Mouse (Mus musculus) neural tube, embryonic 12.5 days (tissue): ENCODE data around the gene Gm28372. TPM values are rescaled to one million over a fixed set of nuclear protein-coding genes. Genes with fewer than 3 reads are reported as not detected.
A peak's percentile ranks its signal among the peaks of the same experiment; 100 is the strongest.
"Not testable (repeated sequence)": the region's sequence is repeated elsewhere in the genome, so short reads cannot be mapped to it uniquely, and the experiment has no call there.

Experiments used
- ATAC-seq: fragments of 200-750 bp; cut with Nextera tagmentation; 2 replicates; pipeline ENCODE4 v1.8.0; 2017; ENCODE audit warnings: low read depth, mild to moderate bottlenecking, moderate TSS enrichment, moderate library complexity; ENCODE audit not compliant: low FRiP score
- H3K27ac ChIP-seq: fragments of 300-500 bp; sonication (generic); 2 replicates; pipeline ENCODE4 v1.5.1; 2016
- H3K27me3 ChIP-seq: fragments of 300-500 bp; sonication (generic); replicated peaks from 2 replicates; pipeline ENCODE4 v1.6.1; 2016; ENCODE audit warnings: mild to moderate bottlenecking
- H3K36me3 ChIP-seq: fragments of 300-500 bp; sonication (generic); 2 replicates; pipeline ENCODE4 v1.6.1; 2016; ENCODE audit warnings: mild to moderate bottlenecking
- H3K4me1 ChIP-seq: fragments of 300-500 bp; sonication (generic); 2 replicates; pipeline ENCODE4 v1.6.1; 2016
- H3K4me2 ChIP-seq: fragments of 300-500 bp; sonication (generic); replicated peaks from 2 replicates; pipeline ENCODE4 v1.6.1; 2016; ENCODE audit warnings: mild to moderate bottlenecking
- H3K4me3 ChIP-seq: fragments of 300-500 bp; sonication (generic); 2 replicates; pipeline ENCODE4 v1.5.1; 2016
- H3K9ac ChIP-seq: fragments of 300-500 bp; sonication (generic); 2 replicates; pipeline ENCODE4 v1.6.1; 2016; ENCODE audit warnings: mild to moderate bottlenecking
- H3K9me3 ChIP-seq: fragments of 300-500 bp; sonication (generic); 2 replicates; pipeline ENCODE4 v1.6.1; 2016; ENCODE audit warnings: mild to moderate bottlenecking
- WGBS: fragments of 180-500 bp; shearing (Covaris S2); methylation state at CpG from one replicate; pipeline ENCODE4 v1.1.7; 2016; 5-methylcytosine and 5-hydroxymethylcytosine counted together
- polyA plus RNA-seq: library from polyadenylated mRNA; unstranded; fragments of >200 nt; fragmentation: Nextera tagmentation; extraction: Ambion mirVana; gene quantifications from 2 replicates; pipeline ENCODE4 v1.2.1, GENCODE M21; 2016

Gm28372 gene
- 0.10 and 0.13 TPM in 2 replicates for polyA plus RNA-seq

- H3K36me3 ChIP-seq = no peaks in the 10 kb centered on the region
- H3K4me2 ChIP-seq = no peak within 1 kb of the TSS
- 93% methylated on average over 1 of the region's 1 CpGs for WGBS
- no peak within 1 kb of the TSS for H3K4me3 ChIP-seq
- H3K4me1 ChIP-seq = no peaks in the 10 kb centered on the region
- ATAC-seq = no peak
- H3K9ac ChIP-seq = no peak within 1 kb of the TSS
- no peaks in the 10 kb centered on the region for H3K9me3 ChIP-seq
- no peaks in the 10 kb centered on the region for H3K27me3 ChIP-seq
- no peak within 1 kb of the TSS for H3K27ac ChIP-seq
Measured at GRCm38 (mm10) chr2:130404939-130405338, at the start of gene Gm28372, which contains the start of gene 1700020A23Rik. Gm28372 (plus strand) TSS chr2:130405239. 1700020A23Rik (plus strand) TSS chr2:130405259.

DNA sequence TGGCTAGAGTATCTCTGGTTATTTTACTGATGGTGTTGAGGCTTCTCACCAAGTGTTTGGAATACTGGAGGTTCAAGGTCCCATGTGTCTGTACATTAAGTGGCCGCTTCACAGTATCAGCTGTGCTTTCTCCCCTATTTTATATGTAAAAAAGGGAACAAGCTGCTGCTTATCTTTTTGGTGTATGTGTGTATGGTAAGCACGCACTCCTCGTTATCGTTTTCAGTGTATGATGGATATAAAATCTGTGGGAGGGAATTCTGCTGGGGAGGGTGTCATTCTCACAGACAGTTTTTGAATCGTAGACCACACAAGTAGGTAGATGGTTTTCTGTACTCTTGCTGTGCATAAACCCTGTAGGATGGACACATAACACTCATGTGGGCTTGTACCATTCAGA, 47.5 kb upstream of the Gm28372 start:
- no peak for ATAC-seq
- Histone ChIP-seq H3K27ac (no peak overlapping the region), H3K9ac (no peak overlapping the region), H3K4me3 (no peak overlapping the region), H3K36me3 (no peaks in the 10 kb centered on the region), H3K27me3 (peaks cover 38% of the 10 kb centered on the region), H3K4me2 (no peak overlapping the region), H3K9me3 (no peaks in the 10 kb centered on the region), H3K4me1 (peaks cover 10% of the 10 kb centered on the region; the same call in 1 of the 2 replicates)
- WGBS = 91% methylated on average over 5 of the region's 5 CpGs

DNA sequence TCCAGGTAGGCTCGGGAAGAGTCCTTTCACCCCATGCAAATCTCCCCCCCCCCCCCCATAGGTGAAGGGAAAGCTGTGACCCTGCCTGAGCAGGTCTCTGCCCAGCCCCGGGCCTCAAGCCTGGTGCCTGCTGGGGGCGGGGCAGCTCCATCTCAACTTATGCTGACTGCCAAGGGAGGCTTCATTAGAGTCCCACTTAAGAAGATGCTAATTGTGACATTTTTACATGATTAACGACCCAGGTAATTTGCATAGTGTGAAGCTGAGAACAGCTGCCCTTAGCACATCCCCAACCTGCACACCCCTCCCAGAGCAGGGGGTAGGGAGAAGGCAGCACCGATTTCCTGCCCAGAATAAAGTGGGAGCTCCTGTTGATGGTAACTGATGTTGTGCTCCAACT, 46.2 kb upstream of the Gm28372 start:
- Histone ChIP-seq H3K9me3 (no peaks in the 10 kb centered on the region), H3K4me2 (no peak overlapping the region), H3K4me1 (peaks cover 10% of the 10 kb centered on the region; the same call in 1 of the 2 replicates), H3K27me3 (peaks cover 51% of the 10 kb centered on the region), H3K27ac (no peak overlapping the region), H3K36me3 (no peaks in the 10 kb centered on the region), H3K4me3 (no peak overlapping the region), H3K9ac (no peak overlapping the region)
- ATAC-seq = no peak
- 23% methylated on average over 5 of the region's 5 CpGs for WGBS

- ATAC-seq = 0 out of 2 replicates have a peak, but pooled peaks have one; percentile 37
- Histone ChIP-seq H3K9ac (no peak overlapping the region), H3K4me1 (peaks cover 16% of the 10 kb centered on the region; the same call in 1 of the 2 replicates), H3K4me2 (no peak overlapping the region), H3K27ac (no peak overlapping the region), H3K36me3 (no peaks in the 10 kb centered on the region), H3K9me3 (no peaks in the 10 kb centered on the region), H3K4me3 (no peak overlapping the region), H3K27me3 (peaks cover 53% of the 10 kb centered on the region)
- 4% methylated on average over 14 of the region's 14 CpGs for WGBS
Measured at GRCm38 (mm10) chr2:130362511-130363026, 42.5 kb upstream of the Gm28372 start.

- no peaks in the 10 kb centered on the region for H3K9me3 ChIP-seq
- 9% methylated on average over 30 of the region's 30 CpGs for WGBS
- H3K4me1 ChIP-seq = peaks cover 16% of the 10 kb centered on the region; the same call in 1 of the 2 replicates
- H3K36me3 ChIP-seq = no peaks in the 10 kb centered on the region
- peak; percentile 25; the same call in 1 of the 2 replicates for ATAC-seq
- H3K4me2 ChIP-seq = peak overlapping the region; percentile 58
- no peak overlapping the region for H3K27ac ChIP-seq
- H3K9ac ChIP-seq = 0 out of 2 replicates have a peak overlapping the region, but pooled peaks have one; percentile 14
- H3K27me3 ChIP-seq = peaks cover 36% of the 10 kb centered on the region
- H3K4me3 ChIP-seq = peak overlapping the region; percentile 16; the same call in 1 of the 2 replicates
Measured at GRCm38 (mm10) chr2:130365211-130366094, 39.6 kb upstream of the Gm28372 start.

GRCm38 (mm10) chr2:130367386-130367785, 37.7 kb upstream of the Gm28372 start:
- Histone ChIP-seq H3K27me3 (peaks cover 17% of the 10 kb centered on the region), H3K9me3 (no peaks in the 10 kb centered on the region), H3K27ac (no peak overlapping the region), H3K4me3 (no peak overlapping the region), H3K4me1 (peaks cover 7% of the 10 kb centered on the region; the same call in 1 of the 2 replicates), H3K9ac (no peak overlapping the region), H3K4me2 (no peak overlapping the region), H3K36me3 (no peaks in the 10 kb centered on the region)
- ATAC-seq = no peak
- 72% methylated on average over 4 of the region's 4 CpGs for WGBS

GRCm38 (mm10) chr2:130373026-130373425, 32.0 kb upstream of the Gm28372 start:
- ATAC-seq, H3K4me1 ChIP-seq, H3K4me3 ChIP-seq, H3K4me2 ChIP-seq, H3K36me3 ChIP-seq, H3K9ac ChIP-seq, H3K27ac ChIP-seq, H3K9me3 ChIP-seq, H3K27me3 ChIP-seq: not testable (repeated sequence)
- 50% methylated on average over 1 of the region's 1 CpGs for WGBS

DNA sequence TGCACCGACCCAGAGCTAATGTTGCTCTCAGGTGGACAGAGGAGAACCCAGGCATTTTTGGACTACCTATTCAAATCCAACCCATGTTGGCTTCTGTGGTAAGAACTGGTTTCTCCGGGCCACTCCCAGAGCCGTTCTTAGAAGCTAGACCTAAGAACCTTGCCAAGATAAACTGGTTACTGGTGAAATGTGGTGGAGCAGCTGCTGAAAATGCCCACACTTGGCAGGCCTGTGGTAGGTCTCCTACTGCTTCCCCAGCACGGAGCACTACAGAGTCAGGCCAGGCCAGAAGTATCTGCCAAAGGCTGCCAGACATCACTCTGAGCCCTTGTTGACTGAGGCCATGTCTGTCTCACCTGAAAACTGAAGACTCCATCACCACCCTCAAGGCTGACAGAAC, 30.1 kb upstream of the Gm28372 start:
- Histone ChIP-seq H3K4me2 (no peak overlapping the region), H3K4me3 (no peak overlapping the region), H3K9ac (no peak overlapping the region), H3K27ac (no peak overlapping the region), H3K27me3 (no peaks in the 10 kb centered on the region), H3K36me3 (no peaks in the 10 kb centered on the region), H3K9me3 (no peaks in the 10 kb centered on the region), H3K4me1 (no peaks in the 10 kb centered on the region)
- WGBS = 85% methylated on average over 4 of the region's 4 CpGs
- ATAC-seq = no peak

DNA sequence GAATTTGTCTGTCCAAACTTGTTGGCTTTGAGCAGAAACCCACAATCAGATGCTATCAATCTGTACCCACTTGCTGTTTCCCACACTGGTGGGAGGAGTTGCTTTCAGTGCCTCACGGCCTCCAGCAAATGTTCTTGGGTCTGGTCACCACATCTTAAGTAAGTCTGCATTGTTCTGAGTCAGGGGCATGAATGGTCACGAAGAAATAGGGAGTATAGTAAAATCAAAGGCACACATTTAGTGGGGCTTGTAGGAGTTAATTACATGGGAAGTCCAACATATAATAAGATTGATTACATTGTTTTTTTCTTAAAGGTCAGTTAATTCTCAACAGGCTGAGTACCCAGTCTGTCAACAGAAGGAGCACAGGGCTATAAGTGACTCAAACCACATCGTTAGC, 21.8 kb upstream of the Gm28372 start:
- Histone ChIP-seq H3K9ac (no peak overlapping the region), H3K4me2 (no peak overlapping the region), H3K27me3 (no peaks in the 10 kb centered on the region), H3K9me3 (no peaks in the 10 kb centered on the region), H3K36me3 (no peaks in the 10 kb centered on the region), H3K4me1 (no peaks in the 10 kb centered on the region), H3K4me3 (no peak overlapping the region), H3K27ac (no peak overlapping the region)
- WGBS = 42% methylated on average over 3 of the region's 3 CpGs
- ATAC-seq = no peak

DNA sequence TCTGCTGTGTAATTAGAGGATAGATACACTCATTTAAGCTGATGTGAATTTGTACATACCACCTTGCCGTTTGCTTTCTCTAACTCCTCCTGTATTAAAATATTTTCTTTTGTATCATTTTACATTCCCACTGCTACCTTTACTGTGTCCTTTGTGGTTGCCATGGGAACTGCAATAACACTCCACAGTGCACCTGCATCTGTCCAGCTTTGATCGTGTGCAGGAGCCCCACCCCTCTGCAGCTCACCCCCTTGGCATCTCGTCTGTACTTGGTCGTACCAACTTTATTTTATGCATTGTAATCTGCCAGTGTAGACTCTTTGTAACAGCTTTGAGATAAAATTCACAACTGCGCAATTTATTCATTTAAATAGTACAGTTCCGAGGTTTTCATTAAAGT, 21.1 kb upstream of the Gm28372 start:
- no peak overlapping the region for H3K4me3 ChIP-seq
- H3K27ac ChIP-seq = no peak overlapping the region
- H3K4me2 ChIP-seq = no peak overlapping the region
- WGBS = 76% methylated on average over 6 of the region's 6 CpGs
- H3K4me1 ChIP-seq = no peaks in the 10 kb centered on the region
- H3K27me3 ChIP-seq = no peaks in the 10 kb centered on the region
- H3K9me3 ChIP-seq = no peaks in the 10 kb centered on the region
- ATAC-seq = no peak
- no peaks in the 10 kb centered on the region for H3K36me3 ChIP-seq
- H3K9ac ChIP-seq = no peak overlapping the region

DNA sequence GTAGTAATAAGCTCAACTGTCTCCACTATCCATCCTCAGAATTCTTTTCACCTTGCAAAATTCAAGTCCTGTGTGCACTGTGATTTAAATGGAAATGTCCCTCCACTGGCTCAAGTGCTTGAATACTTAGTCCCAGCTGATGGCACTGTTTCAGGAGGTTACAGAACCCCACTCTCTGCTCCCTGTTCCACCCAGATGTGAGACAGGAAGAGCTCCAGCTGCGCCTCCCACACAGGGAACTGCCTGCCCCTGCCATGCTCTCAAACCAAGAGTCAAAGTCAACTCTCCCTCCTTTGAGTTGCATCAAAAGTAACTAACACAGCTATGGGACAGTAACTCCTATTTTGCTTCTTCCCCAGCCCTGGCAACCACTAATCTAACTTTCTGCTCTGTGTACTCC, 18.8 kb upstream of the Gm28372 start:
- Histone ChIP-seq H3K4me1 (no peaks in the 10 kb centered on the region), H3K9me3 (no peaks in the 10 kb centered on the region), H3K27me3 (no peaks in the 10 kb centered on the region), H3K4me2 (no peak overlapping the region), H3K27ac (no peak overlapping the region), H3K4me3 (no peak overlapping the region), H3K9ac (no peak overlapping the region), H3K36me3 (peaks cover 4% of the 10 kb centered on the region; the same call in 1 of the 2 replicates)
- ATAC-seq = no peak
- WGBS = 67% methylated on average over 1 of the region's 1 CpGs

GRCm38 (mm10) chr2:130388796-130389195, 16.2 kb upstream of the Gm28372 start:
- no peak for ATAC-seq
- H3K4me3 ChIP-seq = no peak overlapping the region
- no peak overlapping the region for H3K4me2 ChIP-seq
- 77% methylated on average over 2 of the region's 2 CpGs for WGBS
- H3K4me1 ChIP-seq = no peaks in the 10 kb centered on the region
- H3K9me3 ChIP-seq = no peaks in the 10 kb centered on the region
- H3K27me3 ChIP-seq = no peaks in the 10 kb centered on the region
- peaks cover 4% of the 10 kb centered on the region; the same call in 1 of the 2 replicates for H3K36me3 ChIP-seq
- H3K27ac ChIP-seq = no peak overlapping the region
- H3K9ac ChIP-seq = no peak overlapping the region
